Mouse (Mus musculus): ENCODE results near the gene Sec14l1.

Sec14l1 gene

DNA sequence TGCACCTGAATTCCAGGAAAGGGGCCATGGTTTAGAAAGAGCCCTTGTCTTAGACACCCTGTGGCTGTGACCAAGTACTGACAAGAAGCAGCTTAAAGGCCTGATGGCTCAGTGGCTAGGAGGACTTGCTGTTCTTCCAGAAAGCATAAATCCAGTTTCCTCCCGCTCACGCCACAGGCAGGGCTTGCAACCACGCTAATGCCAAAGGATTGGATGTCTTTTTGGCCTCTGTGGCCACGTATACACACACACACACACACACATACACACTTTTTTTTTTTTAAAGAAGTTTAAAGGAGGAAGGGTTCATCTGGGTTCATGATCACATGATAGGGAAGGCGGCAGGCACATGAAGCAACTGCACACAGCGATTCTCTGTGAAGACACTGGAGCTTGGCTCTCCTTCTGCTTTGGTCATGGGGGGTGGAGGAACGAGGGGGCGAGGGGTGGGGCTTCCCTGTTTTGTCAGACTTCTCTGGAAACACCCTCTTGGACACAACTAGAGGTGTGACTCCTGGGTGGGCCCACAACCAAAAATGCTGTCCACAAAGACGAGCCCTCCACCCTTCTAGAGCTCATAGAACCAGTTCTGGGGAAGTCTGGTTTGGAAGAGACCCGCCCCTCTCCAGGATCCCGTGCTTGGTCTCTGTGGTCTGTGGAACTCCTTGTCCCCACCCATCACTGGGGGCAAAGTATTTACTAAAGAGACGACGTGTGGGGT is 26.5 kb upstream of the Sec14l1 start:
- peak; percentile 74 for DNase-seq (ENCODE audit: low spot score)

- no peak for DNase-seq (ENCODE audit: low spot score)
Observed at GRCm38 (mm10) chr11:117089673-117090419, 25.1 kb upstream of the Sec14l1 start.

DNA sequence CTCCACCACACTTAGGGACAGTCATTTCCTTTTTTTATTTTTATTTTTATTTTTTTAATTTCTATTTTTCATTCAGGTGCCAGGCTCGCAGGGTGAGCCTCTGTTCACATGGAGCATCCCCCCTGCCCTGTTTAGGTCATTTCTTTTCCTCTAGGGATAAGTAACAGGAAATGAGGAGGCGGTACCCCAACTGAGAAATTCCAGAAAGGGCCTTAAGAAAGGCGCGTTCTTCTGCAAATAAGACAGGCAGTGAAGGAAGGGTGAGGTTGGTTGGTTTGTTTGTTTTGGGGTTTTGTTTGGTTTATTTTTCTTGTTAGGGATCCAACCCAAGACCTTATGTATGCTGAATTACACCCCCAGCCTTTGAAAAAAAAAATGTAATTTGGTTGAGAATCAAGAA is 23.6 kb upstream of the Sec14l1 start:
- no peak for DNase-seq (ENCODE audit: low spot score)

GRCm38 (mm10) chr11:117091845-117092244 is 23.1 kb upstream of the Sec14l1 start:
- no peak for DNase-seq (ENCODE audit: low spot score)

DNA sequence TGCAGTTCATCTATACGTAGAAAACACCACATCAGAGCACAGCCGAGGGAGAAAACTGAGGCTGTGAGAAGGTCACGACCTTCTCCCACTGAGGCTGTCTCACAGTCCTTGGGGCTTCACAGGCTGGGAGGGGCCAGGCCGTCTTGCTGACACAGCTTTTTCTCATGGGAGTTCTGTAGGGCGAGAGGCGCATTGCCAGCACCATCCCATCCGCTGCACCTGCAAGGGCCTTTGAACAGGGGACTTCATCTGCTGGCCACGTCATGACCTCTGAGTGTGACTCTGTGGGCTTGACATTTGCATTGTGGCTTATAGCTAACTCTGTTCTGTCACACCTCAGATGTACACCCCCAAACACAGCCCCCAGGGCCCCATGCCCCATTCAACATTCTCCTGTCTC is 22.3 kb upstream of the Sec14l1 start:
- no peak for DNase-seq (ENCODE audit: low spot score)

DNA sequence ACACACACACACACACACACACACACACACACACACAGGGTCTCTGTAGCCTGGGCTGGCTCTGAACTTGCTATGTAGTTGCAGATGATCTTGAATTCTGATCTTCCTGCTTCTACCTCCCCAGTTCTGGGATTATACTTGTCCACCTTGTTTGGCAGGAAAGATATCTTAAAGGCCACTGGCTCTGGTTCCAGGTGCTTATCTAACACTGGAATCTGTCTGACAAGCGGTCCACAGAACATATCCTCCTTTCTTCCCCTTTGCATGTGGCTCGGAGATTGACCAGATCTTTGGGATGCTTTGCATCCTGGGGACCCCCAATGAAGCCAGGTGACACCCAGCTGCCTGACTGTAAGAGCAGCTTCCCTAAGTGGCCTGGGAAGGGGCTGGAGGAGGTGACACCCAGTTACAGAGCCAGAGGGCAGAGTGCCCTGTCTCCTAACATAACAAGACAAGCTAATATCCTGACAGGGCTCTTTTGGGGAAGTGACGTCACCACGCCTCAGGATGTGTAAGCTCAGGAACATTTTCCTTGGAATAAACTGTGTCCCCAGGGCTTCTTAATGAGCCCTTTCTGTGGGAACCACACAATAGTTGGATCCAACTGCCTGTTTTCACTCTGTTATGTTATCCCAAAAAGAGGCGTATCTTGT is 20.9 kb upstream of the Sec14l1 start:
- peak; percentile 43 for DNase-seq (ENCODE audit: low spot score)

GRCm38 (mm10) chr11:117094646-117095045 is 20.3 kb upstream of the Sec14l1 start:
- DNase-seq (ENCODE audit: low spot score): no peak

GRCm38 (mm10) chr11:117097021-117097420 is 17.9 kb upstream of the Sec14l1 start:
- no peak for DNase-seq (ENCODE audit: low spot score)

- no peak for DNase-seq (ENCODE audit: low spot score)
Observed at GRCm38 (mm10) chr11:117098155-117098554, 16.8 kb upstream of the Sec14l1 start.

DNA sequence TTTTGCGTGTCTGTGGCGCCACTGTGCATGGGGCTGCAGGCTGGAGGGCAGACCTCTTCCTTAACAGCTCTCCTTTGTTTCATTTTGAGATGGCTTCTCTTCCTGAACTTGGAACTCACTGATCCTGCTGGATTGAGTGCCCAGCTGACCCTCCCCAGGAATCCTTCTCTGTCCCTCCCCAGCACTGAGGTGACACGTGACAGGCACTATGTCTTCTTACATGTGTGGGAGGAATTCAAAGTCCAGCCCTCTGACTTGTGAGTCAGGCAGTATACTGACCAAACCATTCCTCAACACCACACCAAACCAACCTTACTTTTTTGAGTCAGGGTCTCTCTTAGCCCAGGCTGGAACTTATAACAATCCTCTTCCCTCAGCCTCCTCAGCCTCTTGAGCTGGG is 16.2 kb upstream of the Sec14l1 start:
- DNase-seq (ENCODE audit: low spot score): no peak

DNA sequence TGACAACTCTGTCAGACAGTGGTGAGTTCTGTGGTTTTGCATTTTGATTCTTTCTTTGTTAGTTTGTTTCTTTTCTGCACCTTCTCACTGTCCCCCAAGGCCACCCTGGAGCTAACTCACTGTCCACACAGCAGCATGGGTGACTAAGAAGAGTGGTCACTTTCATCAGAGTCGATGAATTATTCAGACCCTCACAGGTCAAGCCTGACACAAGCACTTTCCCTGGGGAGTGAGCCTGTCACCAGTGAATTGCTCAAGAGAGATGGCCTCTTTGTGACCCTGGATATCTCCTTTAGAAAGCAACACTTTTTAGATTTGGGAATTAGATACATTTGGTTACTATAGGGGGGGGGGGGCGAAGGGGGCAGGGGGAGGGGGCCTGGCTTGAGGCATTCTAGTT is 15.6 kb upstream of the Sec14l1 start:
- DNase-seq (ENCODE audit: low spot score): no peak

- no peak for DNase-seq (ENCODE audit: low spot score)
Observed at GRCm38 (mm10) chr11:117101351-117101921, 13.5 kb upstream of the Sec14l1 start.

DNA sequence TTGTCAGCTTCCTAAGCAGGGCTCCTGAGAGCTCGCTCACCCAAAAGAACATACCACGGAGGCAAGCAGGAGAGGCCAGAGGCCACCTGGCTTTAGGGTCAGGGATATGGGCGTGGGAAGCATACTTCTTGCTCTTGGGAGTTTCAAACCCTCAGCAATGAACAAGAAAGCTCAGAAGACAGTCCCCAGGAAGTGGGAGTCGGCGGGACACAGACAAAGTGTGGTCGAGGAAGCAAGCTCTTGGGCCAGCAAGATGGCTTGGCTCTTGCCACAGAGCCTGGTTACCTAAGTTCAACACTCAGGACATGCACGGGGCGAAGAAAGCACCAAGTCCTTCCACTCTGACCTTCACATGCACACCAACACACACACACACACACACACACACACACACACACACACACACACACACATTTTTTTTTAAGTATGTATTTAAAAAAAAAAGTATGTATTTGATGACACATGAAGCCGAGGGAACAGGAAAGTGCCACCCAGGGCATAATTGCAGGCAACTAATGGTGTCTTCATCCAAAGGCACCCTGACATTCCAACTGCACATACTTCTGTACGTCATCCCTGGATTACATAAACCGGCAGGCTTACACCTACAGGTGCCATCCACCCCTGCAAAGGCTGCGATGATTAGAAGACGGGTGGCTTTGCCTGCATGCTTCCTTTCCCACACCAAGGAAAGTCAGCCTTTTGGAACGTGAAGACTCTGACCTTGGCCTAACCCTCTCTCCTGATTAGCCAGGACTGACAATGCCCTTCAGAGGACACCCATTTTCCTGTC is 12.8 kb upstream of the Sec14l1 start:
- DNase-seq (ENCODE audit: low spot score): no peak

- peak; percentile 84 for DNase-seq (ENCODE audit: low spot score)
Observed at GRCm38 (mm10) chr11:117103523-117103922, 11.4 kb upstream of the Sec14l1 start.

GRCm38 (mm10) chr11:117104044-117104757 is 10.8 kb upstream of the Sec14l1 start:
- DNase-seq (ENCODE audit: low spot score): peak; percentile 72

DNA sequence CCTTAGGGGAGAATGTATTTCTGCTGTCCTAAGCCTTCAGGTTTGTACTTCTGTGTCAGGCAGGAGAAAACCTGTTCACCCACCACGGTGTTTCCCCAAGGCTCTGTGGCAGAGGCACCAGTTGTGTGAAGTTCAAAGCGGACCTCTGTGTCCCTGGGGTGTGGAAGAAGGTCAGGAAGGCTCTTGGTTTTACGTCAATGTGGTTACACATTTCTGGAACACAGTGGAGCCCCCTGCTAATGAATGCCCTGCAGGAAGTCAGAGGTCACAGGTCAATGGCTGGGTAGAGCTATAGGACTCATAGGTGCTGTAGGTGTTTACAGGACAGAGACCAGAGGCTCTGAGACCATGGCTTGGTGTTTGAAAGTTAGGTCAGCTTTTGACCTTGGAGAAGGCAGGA is 9.7 kb upstream of the Sec14l1 start:
- DNase-seq (ENCODE audit: low spot score): no peak

- DNase-seq (ENCODE audit: low spot score): no peak
Observed at GRCm38 (mm10) chr11:117105850-117106249, 9.1 kb upstream of the Sec14l1 start.

GRCm38 (mm10) chr11:117106633-117107334 is 8.2 kb upstream of the Sec14l1 start:
- no peak for DNase-seq (ENCODE audit: low spot score)

GRCm38 (mm10) chr11:117107837-117108236 is 7.1 kb upstream of the Sec14l1 start:
- DNase-seq (ENCODE audit: low spot score): no peak

- DNase-seq (ENCODE audit: low spot score): peak; percentile 96
Observed at GRCm38 (mm10) chr11:117108595-117108994, 6.4 kb upstream of the Sec14l1 start.

All from adipocyte (in vitro differentiated cells).